Mouse (Mus musculus) forebrain, embryonic 14.5 days (tissue): ENCODE data around the gene Tmc4. TPM values are rescaled to one million over a fixed set of nuclear protein-coding genes. Genes with fewer than 3 reads are reported as not detected.
"Not testable (repeated sequence)": the region's sequence is repeated elsewhere in the genome, so short reads cannot be mapped to it uniquely, and the experiment has no call there.

Experiments used
- ATAC-seq: fragments of 200-750 bp; cut with Nextera tagmentation; 2 replicates; pipeline ENCODE4 v1.8.0; 2017; ENCODE audit warnings: mild to moderate bottlenecking, moderate library complexity
- DNase-seq: peaks from one replicate; pipeline ENCODE4 v3.0.0-alpha.2; 2015; ENCODE audit warnings: low spot score
- H3K27ac ChIP-seq: fragments of 300-500 bp; sonication (generic); 2 replicates; pipeline ENCODE4 v1.5.1; 2014; ENCODE audit warnings: low read depth, mild to moderate bottlenecking, control low read depth, low read length, moderate library complexity
- H3K27me3 ChIP-seq: fragments of 300-500 bp; sonication (generic); replicated peaks from 2 replicates; pipeline ENCODE4 v1.6.1; 2014; ENCODE audit warnings: low read length, control low read depth, mixed read lengths; ENCODE audit not compliant: control insufficient read depth, insufficient read depth
- H3K36me3 ChIP-seq: fragments of 300-500 bp; sonication (generic); 2 replicates; pipeline ENCODE4 v1.6.1; 2014; ENCODE audit warnings: low read length, control low read depth; ENCODE audit not compliant: control insufficient read depth, insufficient read depth
- H3K4me1 ChIP-seq: fragments of 300-500 bp; sonication (generic); 2 replicates; pipeline ENCODE4 v1.6.1; 2014; ENCODE audit warnings: antibody characterized with exemption, low read length, control low read depth; ENCODE audit not compliant: control insufficient read depth, insufficient read depth
- H3K4me2 ChIP-seq: fragments of 300-500 bp; sonication (generic); 2 replicates; pipeline ENCODE4 v1.6.1; 2014; ENCODE audit warnings: mild to moderate bottlenecking, control low read depth, low read length
- H3K4me3 ChIP-seq: fragments of 300-500 bp; sonication (generic); 2 replicates; pipeline ENCODE4 v1.5.1; 2014; ENCODE audit warnings: low read depth, low read length, control low read depth
- H3K9ac ChIP-seq: fragments of 300-500 bp; sonication (generic); 2 replicates; pipeline ENCODE4 v1.6.1; 2014; ENCODE audit warnings: mild to moderate bottlenecking, low read length, control low read depth, moderate library complexity
- H3K9me3 ChIP-seq: fragments of 300-500 bp; sonication (generic); replicated peaks from 2 replicates; pipeline ENCODE4 v1.6.1; 2016; ENCODE audit warnings: low read length, control low read depth, mixed read lengths; ENCODE audit not compliant: control insufficient read depth
- WGBS: fragments of 180-500 bp; shearing (Covaris S2); extraction: QIAGEN DNeasy Blood & Tissue Kit; methylation state at CpG from one replicate; pipeline ENCODE4 v1.1.7; 2014; 5-methylcytosine and 5-hydroxymethylcytosine counted together
- polyA plus RNA-seq: library from polyadenylated mRNA; unstranded; fragments of >200 nt; fragmentation: Nextera tagmentation; extraction: Ambion mirVana; gene quantifications from 2 replicates; pipeline ENCODE4 v1.2.1, GENCODE M21; 2014

Gene Tmc4
- polyA plus RNA-seq, 1 experiment from 2014 or later, result 1.8 TPM

DNA sequence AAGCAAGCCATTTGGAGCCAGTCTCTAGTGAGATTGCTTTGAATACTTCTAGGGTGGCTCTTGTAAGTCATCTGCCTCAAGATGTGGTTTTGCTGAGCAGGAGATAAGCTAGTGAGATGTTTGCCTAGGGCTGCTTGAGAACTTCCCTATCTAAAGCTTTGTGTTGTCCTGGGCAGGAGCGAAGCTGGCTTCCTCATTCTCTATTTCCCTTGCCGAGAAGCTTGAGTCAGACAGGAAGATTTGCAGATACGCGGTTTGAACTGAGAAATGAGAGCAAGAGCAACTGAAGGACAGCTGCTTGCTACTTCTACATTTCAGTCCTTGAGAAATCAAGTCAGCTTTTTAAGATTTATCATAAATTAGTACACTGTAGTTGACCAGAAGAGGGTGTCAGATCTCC, 29.7 kb upstream of the Tmc4 start:
- H3K27me3 ChIP-seq, result no peaks in the 10 kb centered on the region
- no peak overlapping the region for H3K27ac ChIP-seq
- DNase-seq (no peak), ATAC-seq (no peak)
- H3K9ac ChIP-seq, result no peak overlapping the region
- no peak overlapping the region for H3K4me3 ChIP-seq
- H3K36me3 ChIP-seq, result peaks cover 32% of the 10 kb centered on the region
- H3K9me3 ChIP-seq, result no peaks in the 10 kb centered on the region
- WGBS, result 60% methylated on average over 4 of the region's 4 CpGs
- H3K4me1 ChIP-seq, result peaks cover 11% of the 10 kb centered on the region
- H3K4me2 ChIP-seq, result 0 out of 2 replicates have a peak overlapping the region, but pooled peaks have one; percentile 20

DNA sequence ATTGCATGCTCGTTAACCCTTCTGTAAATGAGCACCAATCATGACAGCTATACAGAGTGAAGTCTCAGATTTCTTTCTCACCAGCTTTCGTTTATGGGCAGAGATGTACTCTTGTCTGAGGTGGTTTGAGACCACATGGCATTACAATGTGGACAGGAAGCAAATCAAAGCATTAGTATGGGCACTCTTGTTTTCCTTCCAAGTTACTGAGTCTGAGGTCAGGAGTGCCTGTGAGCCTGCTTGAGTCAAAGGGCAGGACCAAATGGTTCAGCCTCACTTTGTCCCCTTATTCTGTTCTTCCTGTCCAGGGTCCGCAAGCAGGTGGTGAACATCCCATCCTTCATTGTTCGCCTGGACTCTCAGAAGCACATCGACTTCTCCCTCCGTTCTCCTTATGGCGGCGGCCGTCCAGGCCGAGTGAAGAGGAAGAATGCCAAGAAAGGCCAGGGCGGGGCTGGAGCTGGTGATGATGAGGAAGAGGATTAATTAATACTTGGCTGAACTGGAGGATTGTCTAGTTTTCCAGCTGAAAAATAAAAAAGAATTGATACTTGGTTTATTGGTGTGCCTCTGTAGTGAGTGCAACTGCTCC, 29.1 kb upstream of the Tmc4 start:
- Histone ChIP-seq H3K36me3 (peaks cover 34% of the 10 kb centered on the region), H3K9me3 (no peaks in the 10 kb centered on the region), H3K27me3 (no peaks in the 10 kb centered on the region), H3K27ac (no peak overlapping the region), H3K4me3 (peak overlapping the region; percentile 87), H3K4me1 (peaks cover 11% of the 10 kb centered on the region), H3K4me2 (peak overlapping the region; percentile 97), H3K9ac (peak overlapping the region; percentile 89)
- WGBS, result 36% methylated on average over 11 of the region's 11 CpGs
- no peak for DNase-seq
- no peak for ATAC-seq

DNA sequence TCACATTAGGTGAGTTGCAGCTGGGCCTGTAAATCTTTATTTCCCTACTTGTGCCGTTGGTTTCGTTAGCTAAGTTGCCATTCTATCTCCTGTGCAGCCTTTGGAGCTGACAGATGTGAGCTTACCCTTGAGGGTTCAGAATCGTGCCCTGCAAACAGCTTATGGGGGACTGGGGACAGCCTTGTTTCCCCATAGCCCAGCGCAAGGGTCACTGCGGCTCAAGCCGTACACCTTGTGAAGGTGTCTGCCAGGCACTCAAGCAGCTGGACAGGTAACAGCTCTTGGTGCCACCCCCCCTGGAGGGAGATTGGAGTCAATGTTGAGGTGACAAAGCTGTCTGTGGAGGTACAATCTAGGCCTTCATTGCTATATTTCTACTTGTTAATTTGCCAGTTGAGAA, 28.6 kb upstream of the Tmc4 start:
- Histone ChIP-seq H3K27ac (no peak overlapping the region), H3K9me3 (no peaks in the 10 kb centered on the region), H3K27me3 (no peaks in the 10 kb centered on the region), H3K4me1 (peaks cover 11% of the 10 kb centered on the region), H3K36me3 (peaks cover 39% of the 10 kb centered on the region), H3K4me3 (peak overlapping the region; percentile 87), H3K4me2 (peak overlapping the region; percentile 97), H3K9ac (peak overlapping the region; percentile 89)
- 32% methylated on average over 6 of the region's 6 CpGs for WGBS
- no peak for DNase-seq
- no peak for ATAC-seq

DNA sequence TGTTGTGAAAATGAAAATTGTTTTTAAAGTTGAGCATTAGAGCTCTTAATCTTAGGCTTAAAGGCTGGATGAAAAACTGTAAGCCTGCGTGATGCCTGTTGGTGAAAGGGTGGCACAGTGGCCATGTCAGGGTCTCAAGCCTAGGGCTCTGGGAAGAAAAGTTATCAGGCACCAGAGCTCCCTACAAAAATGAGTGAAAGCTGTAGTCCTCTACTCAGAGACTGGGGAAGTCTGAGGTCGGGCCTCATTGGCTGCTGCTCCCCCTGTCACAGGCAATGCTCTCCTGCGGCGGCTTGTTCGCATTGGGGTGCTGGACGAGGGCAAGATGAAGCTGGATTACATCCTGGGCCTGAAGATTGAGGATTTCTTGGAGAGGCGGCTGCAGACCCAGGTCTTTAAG, 28.1 kb upstream of the Tmc4 start:
- peaks cover 42% of the 10 kb centered on the region for H3K36me3 ChIP-seq
- not testable (repeated sequence) for DNase-seq, H3K9me3 ChIP-seq, H3K27ac ChIP-seq, H3K27me3 ChIP-seq, ATAC-seq
- H3K4me2 ChIP-seq, result peak overlapping the region; percentile 97
- peak overlapping the region; percentile 89 for H3K9ac ChIP-seq
- H3K4me1 ChIP-seq, result peaks cover 11% of the 10 kb centered on the region
- WGBS, result 3% methylated on average over 6 of the region's 7 CpGs
- H3K4me3 ChIP-seq, result peak overlapping the region; percentile 87

DNA sequence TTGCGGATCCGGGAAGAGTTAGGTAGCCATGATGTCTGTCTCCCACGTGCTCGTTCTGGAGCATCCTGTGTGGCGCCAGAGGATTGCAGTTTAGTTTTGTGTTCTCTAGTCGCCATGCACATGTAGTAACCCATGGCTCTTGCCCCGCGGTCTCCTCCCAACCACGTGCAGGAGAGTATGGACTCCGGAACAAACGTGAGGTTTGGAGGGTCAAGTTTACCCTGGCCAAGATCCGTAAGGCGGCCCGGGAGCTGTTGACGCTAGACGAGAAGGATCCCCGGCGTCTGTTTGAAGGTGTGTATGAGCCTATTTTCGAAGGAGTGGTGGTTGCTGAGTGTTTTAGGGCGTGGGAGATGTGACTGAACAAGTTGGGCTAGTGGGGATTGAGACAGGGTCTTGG, 27.1 kb upstream of the Tmc4 start:
- Histone ChIP-seq H3K27me3 (no peaks in the 10 kb centered on the region), H3K4me3 (peak overlapping the region; percentile 87), H3K4me2 (peak overlapping the region; percentile 97), H3K4me1 (peaks cover 11% of the 10 kb centered on the region), H3K9me3 (no peaks in the 10 kb centered on the region), H3K27ac (peak overlapping the region; percentile 94), H3K9ac (peak overlapping the region; percentile 89), H3K36me3 (peaks cover 49% of the 10 kb centered on the region)
- ATAC-seq, result peak; percentile 48
- 0% methylated on average over 20 of the region's 20 CpGs for WGBS
- DNase-seq, result no peak

DNA sequence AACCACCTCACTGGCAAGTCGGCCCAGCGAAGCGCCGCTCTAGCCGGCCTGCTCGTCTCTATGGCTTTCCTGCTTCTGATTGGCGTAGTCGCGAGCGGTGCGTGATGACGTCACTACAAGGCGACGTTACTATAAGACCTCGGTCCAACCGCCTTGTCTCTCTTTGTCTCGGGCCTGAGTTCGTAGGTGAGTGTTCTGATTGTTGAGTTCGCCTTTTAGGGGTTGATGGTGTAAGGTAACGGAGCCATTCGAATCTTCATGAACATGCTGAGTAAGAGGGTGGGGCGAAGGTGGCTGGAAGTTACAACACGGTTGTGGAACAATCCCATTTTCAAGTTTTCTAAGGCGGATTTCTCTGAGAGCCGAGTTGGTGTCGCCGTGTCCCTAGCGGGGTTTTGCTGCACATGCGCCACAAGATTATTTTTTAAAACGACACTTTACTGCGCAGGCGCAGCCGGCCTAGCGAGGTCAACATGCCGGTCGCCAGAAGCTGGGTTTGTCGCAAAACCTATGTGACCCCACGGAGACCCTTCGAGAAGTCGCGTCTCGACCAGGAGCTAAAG, 26.6 kb upstream of the Tmc4 start, which contains the start of gene Rps9:
TSS of gene Rps9 (plus strand) at position 115 of the 563 bp plus-strand sequence.
- peak; percentile 99 for DNase-seq
- peaks cover 51% of the 10 kb centered on the region for H3K36me3 ChIP-seq

DNA sequence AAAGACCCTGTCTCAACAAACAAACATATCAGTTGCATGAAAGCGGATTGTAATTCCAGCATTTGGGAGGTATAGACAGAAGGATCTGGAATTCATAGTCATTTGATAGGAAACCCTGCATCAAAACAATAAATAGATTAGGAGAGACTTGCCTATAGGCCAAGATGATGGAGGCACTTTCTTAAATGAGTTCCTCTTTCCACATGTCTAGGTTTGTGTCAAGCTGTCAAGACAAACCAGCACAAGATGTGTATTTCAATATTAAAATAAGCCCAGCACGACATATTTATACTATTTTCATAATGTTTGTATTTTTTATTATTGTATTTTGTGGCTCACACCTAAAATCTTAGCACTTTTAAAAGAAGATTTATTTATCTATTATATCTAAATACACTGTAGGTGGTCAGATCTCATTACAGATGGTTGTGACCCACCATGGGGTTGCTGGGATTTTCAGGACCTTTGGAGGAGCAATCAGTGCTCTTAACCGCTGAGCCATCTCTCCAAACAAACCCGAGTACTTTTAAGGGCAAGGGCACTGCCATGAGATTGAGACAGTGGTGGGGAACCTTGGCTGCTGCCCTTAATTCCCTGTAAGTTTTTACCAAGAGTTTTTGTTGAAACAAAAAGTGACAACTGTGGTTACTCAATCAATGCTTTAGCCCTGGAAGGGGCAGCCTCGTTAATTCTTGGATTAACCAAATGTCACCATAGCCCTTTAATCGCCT, 26.0 kb upstream of the Tmc4 start:
- peaks cover 53% of the 10 kb centered on the region for H3K36me3 ChIP-seq
- DNase-seq, result no peak
- peak; percentile 38 for ATAC-seq
- peak overlapping the region; percentile 89 for H3K9ac ChIP-seq
- H3K4me1 ChIP-seq, result peaks cover 11% of the 10 kb centered on the region
- H3K9me3 ChIP-seq, result no peaks in the 10 kb centered on the region
- WGBS, result 19% methylated on average over 6 of the region's 6 CpGs
- peak overlapping the region; percentile 60 for H3K4me2 ChIP-seq
- no peaks in the 10 kb centered on the region for H3K27me3 ChIP-seq
- peak overlapping the region; percentile 87 for H3K4me3 ChIP-seq
- H3K27ac ChIP-seq, result peak overlapping the region; percentile 67

More for the DNA sequence above, 26.6 kb upstream of the Tmc4 start, which contains the start of gene Rps9:
- 1% methylated on average over 42 of the region's 42 CpGs for WGBS
- Histone ChIP-seq H3K4me2 (peak within 1 kb of the TSS; percentile 97), H3K4me3 (peak within 1 kb of the TSS; percentile 87), H3K9me3 (no peaks in the 10 kb centered on the region), H3K27me3 (no peaks in the 10 kb centered on the region), H3K27ac (peak within 1 kb of the TSS; percentile 94), H3K4me1 (peaks cover 11% of the 10 kb centered on the region), H3K9ac (peak within 1 kb of the TSS; percentile 89)
- peak; percentile 96 for ATAC-seq

DNA sequence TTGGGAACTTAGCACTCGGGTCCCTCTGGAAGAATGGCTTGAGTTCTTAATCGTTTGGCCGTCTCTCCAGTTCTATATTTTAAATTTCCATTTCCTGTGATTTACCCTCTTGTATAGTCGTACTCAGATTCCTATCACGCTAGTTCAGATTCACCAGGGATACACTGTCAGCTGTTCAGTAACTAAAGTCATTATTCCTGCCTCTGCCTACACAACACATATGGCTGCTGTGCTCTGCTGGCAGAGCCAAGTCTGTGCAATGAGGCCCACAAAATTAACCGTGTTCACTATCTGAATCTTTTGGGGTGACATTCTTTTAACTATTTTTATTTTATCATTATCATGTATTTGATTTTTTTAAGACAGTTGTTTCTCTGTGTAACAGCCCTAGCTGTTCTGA, 21.1 kb upstream of the Tmc4 start:
- Histone ChIP-seq H3K27ac (no peak overlapping the region), H3K4me3 (no peak overlapping the region), H3K4me2 (no peak overlapping the region), H3K9ac (no peak overlapping the region), H3K36me3 (peaks cover 52% of the 10 kb centered on the region), H3K9me3 (no peaks in the 10 kb centered on the region), H3K27me3 (no peaks in the 10 kb centered on the region), H3K4me1 (peaks cover 9% of the 10 kb centered on the region)
- ATAC-seq, result no peak
- no peak for DNase-seq
- WGBS, result 96% methylated on average over 6 of the region's 6 CpGs

DNA sequence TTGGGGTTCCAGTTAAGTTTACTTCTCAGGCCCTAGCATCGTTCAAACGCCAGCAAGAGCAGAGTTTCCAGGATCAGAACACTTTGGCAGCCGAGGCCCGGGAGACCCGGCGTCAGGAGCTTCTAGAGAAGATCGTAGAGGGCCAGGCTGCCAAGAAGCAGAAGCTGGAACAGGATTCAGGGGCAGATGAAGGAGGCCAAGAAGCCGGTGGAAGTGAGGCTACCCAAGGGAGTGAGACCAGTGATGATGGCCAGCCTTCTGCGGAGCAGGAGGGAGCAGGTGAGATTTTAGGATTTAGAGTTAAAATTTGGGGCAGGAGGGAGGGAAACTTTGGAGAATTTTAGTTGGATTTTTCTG, 17.6 kb upstream of the Tmc4 start:
- WGBS, result 4% methylated on average over 9 of the region's 9 CpGs
- not testable (repeated sequence) for ATAC-seq, H3K9me3 ChIP-seq, H3K27me3 ChIP-seq, DNase-seq, H3K27ac ChIP-seq
- Histone ChIP-seq H3K4me1 (peaks cover 15% of the 10 kb centered on the region), H3K4me3 (peak overlapping the region; percentile 69), H3K4me2 (peak overlapping the region; percentile 70), H3K9ac (peak overlapping the region; percentile 91), H3K36me3 (peaks cover 40% of the 10 kb centered on the region)
